Mouse (Mus musculus) adrenal gland, postnatal 10 days (tissue): ENCODE measurements around the gene Ehhadh. TPM values are rescaled to one million over a fixed set of nuclear protein-coding genes. Genes with fewer than 3 reads are reported as not detected.
A peak's percentile ranks its signal among the peaks of the same experiment; 100 is the strongest.

Experiments
- DNase-seq: peaks from one replicate; pipeline ENCODE4 v3.0.0; 2021; ENCODE audit warnings: mixed read lengths
- total RNA-seq, 2 experiments: library from RNA; stranded (reverse); gene quantifications; 2 replicates each; pipeline ENCODE4 v1.2.3; 2021

Ehhadh gene
- total RNA-seq, 2 experiments from 2014 or later: 89.8 to 136 TPM

DNA sequence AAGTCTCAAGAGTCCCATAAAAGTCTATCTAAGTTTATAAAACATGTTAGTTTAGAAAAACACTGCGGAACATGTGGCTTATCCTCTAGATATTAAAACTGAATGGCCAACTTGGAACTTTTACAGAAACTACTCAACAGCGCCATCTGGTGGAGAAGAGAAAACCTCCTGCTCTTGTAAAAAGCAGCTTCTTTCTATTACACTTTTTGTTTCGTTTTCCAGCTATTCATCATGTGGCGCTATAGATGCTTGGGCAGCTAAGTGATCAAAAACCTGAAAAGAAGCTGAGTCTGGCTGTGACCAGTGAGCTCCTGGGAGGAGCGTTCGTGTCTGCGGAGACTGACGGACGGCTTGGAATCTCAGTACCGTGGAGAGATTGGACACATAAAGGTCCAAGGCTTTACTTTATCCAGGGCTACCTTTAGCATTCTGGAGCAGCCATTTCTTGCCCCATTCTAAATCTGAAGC lies 59.7 kb downstream of the Ehhadh start:
- DNase-seq: peak; percentile 86

DNA sequence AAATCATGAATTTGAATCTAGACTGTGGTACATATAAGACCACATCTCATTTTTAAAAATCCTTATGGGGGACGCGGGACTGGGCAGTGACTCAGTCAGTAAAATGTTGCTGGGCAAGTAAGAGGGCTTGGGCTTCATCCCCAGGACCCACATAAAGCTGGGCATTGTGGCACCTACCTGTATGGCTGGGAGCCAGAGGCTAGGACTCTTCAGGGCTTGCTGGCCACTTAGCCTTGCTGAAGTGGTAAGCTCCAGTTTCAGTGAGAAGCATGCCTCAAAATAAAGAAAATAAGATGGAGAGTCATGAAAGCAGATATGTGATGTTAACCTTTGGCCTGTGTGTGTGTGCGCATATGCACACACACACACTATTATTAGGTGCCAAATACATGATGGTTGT lies 60.2 kb downstream of the Ehhadh start:
- DNase-seq: no peak

DNA sequence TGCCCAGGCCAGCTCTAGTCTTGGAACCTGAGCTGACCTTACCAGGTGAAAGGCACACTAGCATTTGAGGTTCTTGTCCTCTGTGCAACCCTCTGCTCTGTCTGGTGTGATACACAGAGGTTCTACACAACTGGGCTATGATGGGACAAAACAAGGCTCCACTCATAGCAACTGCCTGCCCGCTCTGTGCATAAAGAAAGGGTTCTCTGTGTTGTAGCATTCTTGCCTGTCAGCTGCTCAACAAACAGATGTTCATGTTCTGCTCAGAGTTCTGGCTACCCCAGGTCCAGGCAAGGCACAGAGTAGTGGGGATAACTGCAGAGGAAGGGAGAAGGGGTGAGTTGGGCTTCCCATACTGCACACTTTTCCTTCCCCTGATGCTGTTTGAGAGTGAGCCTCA lies 63.3 kb downstream of the Ehhadh start:
- DNase-seq: no peak

DNA sequence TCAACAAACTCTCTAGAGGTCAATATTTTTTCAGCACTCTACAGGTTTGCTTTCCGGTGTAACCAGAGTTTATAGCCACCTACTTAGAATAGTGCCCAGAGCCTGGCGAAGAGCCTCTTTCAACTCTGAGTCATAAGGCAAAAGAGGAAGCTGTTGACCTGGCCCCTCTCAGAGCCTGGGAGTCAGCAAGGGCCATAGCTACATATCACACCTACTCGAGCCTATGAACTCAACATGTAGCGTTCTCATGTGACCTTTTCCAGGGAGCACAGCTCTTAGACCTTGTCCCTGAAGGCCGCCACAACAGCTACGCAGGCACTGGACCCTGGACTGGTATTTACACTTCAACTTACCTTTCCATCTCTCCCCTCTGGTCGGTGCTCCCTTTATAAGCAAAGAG lies 67.8 kb downstream of the Ehhadh start:
- no peak for DNase-seq

DNA sequence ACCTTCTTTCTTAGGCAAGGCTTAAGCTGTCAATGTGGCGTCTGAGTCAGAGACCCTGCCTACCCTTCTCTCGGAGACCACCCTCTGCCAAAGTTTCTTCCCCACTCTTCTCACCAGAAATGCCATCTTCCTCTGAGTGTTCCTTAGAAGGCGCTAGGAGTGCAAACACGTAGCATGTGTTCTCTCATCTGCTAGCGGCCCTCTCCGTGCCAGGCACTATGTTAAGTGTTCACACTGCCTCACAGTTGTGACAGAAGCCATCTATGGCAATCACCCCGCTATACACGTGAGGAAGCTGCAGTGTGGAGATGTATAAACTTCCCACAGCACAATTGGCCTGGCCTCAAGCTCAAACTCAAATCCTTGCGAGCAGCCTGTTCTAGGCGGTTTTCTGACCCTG lies 73.1 kb downstream of the Ehhadh start:
- no peak for DNase-seq

Other genes with a start within 250 kb of the Ehhadh start
- 10 to 100 TPM; 16.6 to 22.2 TPM for gene 2510009E07Rik, start 93.1 kb downstream of the Ehhadh start, total RNA-seq
- gene Map3k13, start 6.5 kb upstream of the Ehhadh start, total RNA-seq: 1 to 10 TPM; 1.6 to 1.7 TPM
- 10 to 100 TPM; 15.6 to 15.9 TPM for gene Tmem41a, start 159.7 kb upstream of the Ehhadh start, total RNA-seq
- 1 to 10 TPM in 1 of 2 experiments, under 1 TPM in 1; 0.91 to 1.3 TPM for gene Liph, start 207.9 kb upstream of the Ehhadh start, total RNA-seq
- gene Senp2, start 221.7 kb upstream of the Ehhadh start, total RNA-seq: 10 to 100 TPM; 34.9 to 39.6 TPM